Comparison of ENCODE assay signal across 26 mouse cellular contexts in the genomic region with DNA sequence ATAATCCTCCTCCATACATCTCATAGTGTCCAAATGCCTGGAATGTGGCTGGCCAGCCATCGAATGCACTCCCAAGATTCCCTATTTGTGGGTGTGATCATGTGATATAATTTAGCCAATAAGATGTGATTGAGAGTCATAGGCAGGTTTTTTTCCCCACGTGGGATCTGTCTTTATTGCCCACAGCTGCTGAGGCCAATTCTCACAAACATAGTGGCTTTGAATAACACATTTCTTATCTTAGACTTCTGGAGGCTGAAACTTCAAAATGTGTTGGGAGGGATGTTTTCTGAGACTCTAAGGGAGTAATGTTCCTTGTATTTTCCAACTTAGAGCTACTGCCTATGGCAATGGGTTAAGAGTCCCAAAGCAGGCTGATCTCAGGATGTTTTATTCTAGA. TPM values are rescaled to one million over a fixed set of nuclear protein-coding genes. Genes with fewer than 3 reads are reported as not detected.
DNase-seq lines count a peak whose midpoint lies in the region; TF ChIP-seq lines count a peak whose summit lies in the region.
"Had no signal": no experiment of that assay in that cellular context is flagged by ENCODE, and none has a peak within 500 bp of the region (broad histone marks: within the 10 kb centered on the region; RNA-seq: fewer than 3 reads in every experiment).

No protein-coding gene starts in this region.

- no peak overlapping the region for H3K4me3 ChIP-seq in layer of hippocampus, adult 2 months
- H3K4me3 ChIP-seq: embryonic facial prominence, embryonic 10.5 days; embryonic facial prominence, embryonic 13.5 days; erythroblast, embryonic 14.5 days; forebrain, embryonic 12.5 days; forebrain, embryonic 15.5 days; heart, adult 2 months; hindbrain, embryonic 12.5 days; hindbrain, embryonic 15.5 days had no signal

- H3K27ac ChIP-seq in layer of hippocampus, adult 2 months = peak overlapping the region; percentile 62; the same call in 1 of the 2 replicates
- H3K27ac ChIP-seq: embryonic facial prominence, embryonic 10.5 days; embryonic facial prominence, embryonic 13.5 days; forebrain, embryonic 12.5 days; forebrain, embryonic 15.5 days; heart, adult 2 months; hindbrain, embryonic 12.5 days; hindbrain, embryonic 15.5 days had no signal

- no peak for DNase-seq in layer of hippocampus, adult 2 months (ENCODE audit: low spot score in 2 of 2)
- no peak for DNase-seq in layer of hippocampus, postnatal 25 days (ENCODE audit: extremely low spot score in 1 of 2, low spot score in 1 of 2)
- DNase-seq in right cerebral cortex, postnatal 25 days = peak; percentile 54
- DNase-seq in right cerebral cortex, adult 2 months (ENCODE audit: low spot score in 2 of 2) = no peak
- DNase-seq in telencephalon, adult 2 months (ENCODE audit: low read depth, low spot score) = peak; percentile 82
- no peak for DNase-seq in cerebellum, adult 8-10 months
- DNase-seq: adrenal gland, adult 8-10 months; adrenal gland, postnatal 25 days; cerebellum, postnatal 25 days; embryo, embryonic 11 days; gastrocnemius, postnatal 10 days; gastrocnemius, postnatal 36 days; heart, adult 2 months had no signal

- TF ChIP-seq CTCF in layer of hippocampus, adult 2 months (conservative IDR thresholded peaks at IDR 0.05) = no peak

RNA-seq across cellular contexts. Expression of a gene that starts 17.8 kb away (rescaled TPM):
- total RNA-seq in layer of hippocampus, adult 2 months (2021) = not detected
- total RNA-seq in layer of hippocampus, postnatal 25 days (2021) = not detected
- total RNA-seq: adrenal gland, adult 8-10 months; adrenal gland, postnatal 25 days; common myeloid progenitor, adult 5-6 weeks; ES-E14; gastrocnemius, adult 18-20 months; gastrocnemius, postnatal 10 days; gastrocnemius, postnatal 36 days; granulocyte monocyte progenitor cell, adult 5-6 weeks; heart, adult 2 months; heart, postnatal 25 days; hematopoietic stem cell, adult 5-6 weeks had no signal

RNA-seq across cellular contexts. Expression of a gene that starts 18.2 kb away (rescaled TPM):
- 100 to 1,000 TPM; 666 to 670 TPM for total RNA-seq in layer of hippocampus, adult 2 months (2021)
- 100 to 1,000 TPM; 658 to 741 TPM for total RNA-seq in layer of hippocampus, postnatal 25 days (2021)

RNA-seq across cellular contexts. Expression of a gene that starts 59.7 kb away (rescaled TPM):
- 1 to 10 TPM; 3.5 to 5.1 TPM for total RNA-seq in layer of hippocampus, adult 2 months (2021)
- total RNA-seq in layer of hippocampus, postnatal 25 days (2021) = 1 to 10 TPM; 1.9 to 3.4 TPM
- total RNA-seq: common myeloid progenitor, adult 5-6 weeks had no signal

Comparison
In these comparisons a context has a peak if more than half of its experiments do, and no peak if none do; other contexts are left out.
1. DNase-seq: peak in right cerebral cortex, postnatal 25 days (single experiment) and telencephalon, adult 2 months (single experiment); none in layer of hippocampus, adult 2 months (0 of 2), layer of hippocampus, postnatal 25 days (0 of 2), right cerebral cortex, adult 2 months (0 of 2) and cerebellum, adult 8-10 months (single experiment).